Mouse (Mus musculus): ENCODE results near the gene Icam2.
"Not testable (repeated sequence)": the region's sequence is repeated elsewhere in the genome, so short reads cannot be mapped to it uniquely, and the experiment has no call there.

Gene Icam2

DNA sequence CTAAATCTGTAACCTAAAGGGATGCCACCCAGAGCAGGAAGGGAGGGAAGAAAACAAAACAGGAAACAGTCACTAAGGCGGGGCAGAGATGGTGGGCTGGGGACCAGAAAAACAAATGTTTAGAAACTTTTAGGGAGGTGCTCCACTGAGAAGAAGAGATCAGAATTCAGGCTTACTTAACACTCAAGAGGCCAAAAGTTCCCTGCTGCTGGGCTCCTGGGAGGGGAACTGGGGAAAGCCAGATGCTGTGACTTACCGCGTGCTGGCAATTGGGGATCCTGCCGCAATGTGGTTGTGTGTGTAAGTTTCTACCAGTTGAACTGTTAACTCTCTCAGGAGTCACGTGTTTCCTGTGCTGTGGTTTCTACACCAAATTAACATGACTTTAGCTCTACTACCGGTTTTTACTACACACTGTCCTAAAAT, at the start of gene Icam2:
TSS of gene Icam2 (minus strand) at position 285 of the 426 bp plus-strand sequence.
- no peak for DNase-seq (ENCODE audit: low read depth)

DNA sequence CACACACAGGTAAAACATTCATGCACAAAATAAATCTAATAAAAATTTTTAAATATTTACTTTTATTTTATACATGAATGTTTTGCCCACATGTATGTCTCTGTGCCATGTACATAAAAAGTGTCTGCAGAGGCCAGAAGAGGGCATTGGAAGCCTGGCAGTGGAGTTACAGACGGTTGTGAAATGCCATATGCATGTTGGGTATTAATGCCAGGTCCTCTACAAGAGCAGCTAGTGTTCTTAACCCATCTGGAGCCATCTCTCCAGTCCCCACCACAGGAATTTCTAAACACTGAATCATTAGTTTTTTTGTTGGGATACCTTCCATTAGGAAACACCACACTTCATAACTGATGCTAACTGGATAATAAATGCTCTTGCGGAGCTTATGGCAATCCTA, 49.7 kb upstream of the Icam2 start:
- DNase-seq (ENCODE audit: low read depth) = peak; percentile 41

DNA sequence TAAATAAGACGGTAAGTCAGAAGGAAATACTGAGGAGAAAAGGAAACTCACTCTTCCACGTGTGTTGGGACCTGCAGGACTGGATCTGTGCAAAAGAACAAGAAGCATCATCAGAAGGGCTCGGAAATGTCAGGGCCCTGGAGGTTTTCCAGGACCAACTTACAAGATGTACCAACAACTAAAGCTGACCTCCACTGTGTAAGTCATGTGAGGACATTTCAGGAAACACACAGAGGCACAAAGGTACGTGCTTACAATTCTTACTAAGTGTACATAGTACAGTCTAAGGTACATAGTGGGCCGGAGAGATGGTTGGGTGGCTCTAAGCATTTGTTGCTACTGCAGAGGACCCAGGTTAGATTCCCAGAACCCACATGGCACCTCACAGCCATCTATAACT, 49.2 kb upstream of the Icam2 start:
- DNase-seq (ENCODE audit: low read depth) = no peak

DNA sequence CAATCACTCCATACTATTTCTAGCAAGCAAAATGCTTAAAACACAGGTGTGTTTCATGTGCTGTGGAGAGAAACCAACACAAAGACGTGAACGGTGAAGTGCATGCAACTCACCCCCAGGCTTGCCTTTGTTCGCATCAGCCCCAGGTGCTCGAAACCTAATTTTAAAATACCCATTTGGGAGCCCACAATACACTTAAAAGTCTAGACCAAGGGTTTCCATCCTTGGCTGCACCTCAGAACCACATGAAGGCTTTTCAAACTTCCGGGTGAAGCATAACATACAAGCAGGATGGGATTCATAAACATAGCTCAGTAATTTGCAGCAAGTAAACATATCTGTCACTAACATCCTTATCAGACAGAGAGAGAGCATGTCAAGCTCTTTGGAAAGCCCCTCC, 42.5 kb upstream of the Icam2 start:
- no peak for DNase-seq (ENCODE audit: low read depth)

DNA sequence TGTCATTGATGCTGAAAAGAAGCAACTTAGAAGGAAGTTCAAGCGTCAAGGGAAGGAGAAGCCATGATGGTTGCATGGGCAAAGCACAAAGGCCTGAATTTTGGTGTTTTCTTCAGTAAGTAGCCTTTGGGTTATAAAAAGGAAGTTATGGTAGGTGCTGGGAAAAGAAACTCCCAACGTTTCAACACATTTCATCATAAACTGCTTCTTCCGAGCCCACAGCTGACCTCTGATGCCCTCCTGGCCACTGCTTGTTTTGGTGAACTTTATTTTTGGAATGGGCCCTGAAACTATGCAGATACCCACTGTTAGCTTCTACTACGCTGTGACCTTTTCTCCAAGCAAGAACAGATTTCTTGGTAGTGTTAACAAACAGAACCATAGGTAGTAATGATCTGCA, 41.8 kb upstream of the Icam2 start:
- DNase-seq (ENCODE audit: low read depth) = no peak

DNA sequence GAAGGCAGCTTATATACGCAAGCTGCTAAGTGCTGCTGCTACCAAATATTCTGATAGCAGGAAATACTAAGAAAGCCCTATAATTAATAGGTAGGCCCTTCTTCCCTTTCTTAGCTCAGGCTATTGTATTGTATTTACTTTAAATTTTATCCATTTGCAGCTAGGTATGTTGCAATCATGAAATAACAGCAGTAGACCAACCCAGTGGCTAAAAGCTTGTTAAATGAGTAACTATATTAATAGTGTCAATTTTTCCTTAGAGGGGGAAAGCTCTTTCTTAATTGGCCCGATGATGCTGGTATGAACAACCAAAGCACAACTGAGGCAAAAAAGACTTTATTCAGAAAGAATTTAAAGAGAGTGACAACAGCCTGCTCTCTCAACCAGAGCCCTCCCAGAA, 40.7 kb upstream of the Icam2 start:
- no peak for DNase-seq (ENCODE audit: low read depth)

DNA sequence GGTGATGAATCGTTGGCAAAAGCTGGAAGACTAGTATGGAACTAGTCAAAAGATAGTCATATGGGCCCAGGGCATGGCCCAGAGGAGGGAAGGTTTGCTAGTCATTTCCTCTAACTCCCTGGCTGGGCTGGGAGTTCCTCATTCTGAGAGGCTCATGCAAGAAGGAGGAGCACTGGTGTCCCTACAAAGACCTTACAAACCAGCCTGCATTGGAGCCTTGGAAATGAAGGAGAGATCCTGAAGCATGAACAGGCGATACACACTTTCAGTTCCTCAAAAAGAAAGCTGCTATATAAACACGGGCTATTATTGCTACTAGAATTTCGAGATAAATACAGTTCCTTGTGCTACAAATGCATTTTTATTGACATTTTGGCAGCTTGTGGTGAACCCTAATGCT, 40.2 kb upstream of the Icam2 start:
- DNase-seq (ENCODE audit: low read depth) = no peak

DNA sequence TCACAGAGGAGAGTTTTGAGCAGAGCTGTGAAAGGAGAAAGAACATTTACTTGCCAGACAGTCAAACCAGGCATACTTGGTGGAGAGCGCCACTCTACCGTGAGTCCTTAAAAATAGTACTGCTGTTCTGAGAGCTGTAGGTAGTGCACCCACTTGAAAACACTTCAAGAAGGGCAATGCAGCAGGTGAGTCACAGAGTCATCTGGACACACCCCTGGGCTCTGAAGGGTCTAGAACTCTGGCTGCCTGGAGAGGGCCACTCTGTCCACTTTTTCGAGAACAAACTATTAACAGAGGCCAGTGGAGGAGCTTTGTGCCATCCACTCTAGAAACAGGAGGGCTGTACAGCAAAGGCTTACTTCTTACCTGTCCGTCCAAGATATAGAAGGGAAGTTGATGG, 38.6 kb upstream of the Icam2 start:
- no peak for DNase-seq (ENCODE audit: low read depth)

DNA sequence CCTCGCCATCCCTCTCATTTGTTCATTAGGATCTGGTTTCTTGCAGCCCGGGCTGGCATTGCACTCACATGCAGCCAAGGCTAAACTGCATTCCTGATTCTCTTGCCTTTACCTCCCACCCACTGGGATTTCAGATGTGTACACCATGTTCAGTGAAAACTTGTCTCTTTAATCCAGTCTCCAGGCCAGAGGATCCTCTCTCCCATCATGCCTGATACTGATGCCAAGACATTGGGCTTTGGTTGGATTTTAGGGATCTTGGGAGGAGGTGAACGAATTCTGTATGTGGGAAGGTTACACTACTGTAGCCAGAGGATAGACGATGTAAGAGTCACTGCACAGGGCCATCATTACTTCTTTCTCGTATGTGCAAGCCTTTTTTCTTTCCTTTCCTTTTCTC, 37.3 kb upstream of the Icam2 start:
- DNase-seq (ENCODE audit: low read depth) = no peak

DNA sequence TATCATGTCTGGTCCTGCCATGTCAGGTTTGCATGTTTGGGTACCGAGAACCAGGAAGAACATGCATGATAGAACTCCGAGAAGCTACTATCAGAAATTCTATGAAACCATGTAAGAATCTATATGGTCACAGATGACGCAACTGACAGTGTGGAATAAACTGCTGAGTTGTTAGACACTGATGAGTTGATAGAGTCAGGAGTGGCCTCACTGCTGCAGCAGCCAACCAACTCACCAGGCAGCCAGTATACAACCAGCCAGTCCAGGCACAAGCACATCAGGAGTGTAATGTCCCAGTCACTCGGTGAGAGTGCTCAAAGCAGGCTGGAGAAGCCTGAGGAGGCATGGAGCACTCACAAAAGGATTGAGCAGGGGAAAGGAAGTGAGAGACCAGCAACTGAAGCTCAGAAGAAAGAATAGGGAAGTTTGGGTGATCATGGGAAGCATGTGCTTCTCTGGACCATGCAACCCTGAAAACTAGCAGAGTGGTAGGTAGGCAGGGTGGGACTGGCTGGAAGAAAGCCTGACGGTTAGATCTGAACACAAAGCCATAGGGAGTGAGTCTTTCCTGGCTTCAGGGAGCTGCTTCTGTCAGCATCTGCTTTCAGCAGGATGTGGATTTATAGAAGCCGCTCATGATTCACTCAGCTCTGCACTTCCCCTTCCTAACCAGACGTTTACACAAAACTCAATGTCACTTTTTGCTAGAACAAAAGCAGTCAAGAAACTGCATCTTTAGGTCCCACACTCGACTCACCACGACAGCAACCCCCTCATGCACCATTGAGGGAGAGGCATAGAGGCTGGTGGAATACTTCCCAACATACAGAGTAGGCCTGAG, 31.6 kb upstream of the Icam2 start:
- no peak for DNase-seq (ENCODE audit: low read depth)

DNA sequence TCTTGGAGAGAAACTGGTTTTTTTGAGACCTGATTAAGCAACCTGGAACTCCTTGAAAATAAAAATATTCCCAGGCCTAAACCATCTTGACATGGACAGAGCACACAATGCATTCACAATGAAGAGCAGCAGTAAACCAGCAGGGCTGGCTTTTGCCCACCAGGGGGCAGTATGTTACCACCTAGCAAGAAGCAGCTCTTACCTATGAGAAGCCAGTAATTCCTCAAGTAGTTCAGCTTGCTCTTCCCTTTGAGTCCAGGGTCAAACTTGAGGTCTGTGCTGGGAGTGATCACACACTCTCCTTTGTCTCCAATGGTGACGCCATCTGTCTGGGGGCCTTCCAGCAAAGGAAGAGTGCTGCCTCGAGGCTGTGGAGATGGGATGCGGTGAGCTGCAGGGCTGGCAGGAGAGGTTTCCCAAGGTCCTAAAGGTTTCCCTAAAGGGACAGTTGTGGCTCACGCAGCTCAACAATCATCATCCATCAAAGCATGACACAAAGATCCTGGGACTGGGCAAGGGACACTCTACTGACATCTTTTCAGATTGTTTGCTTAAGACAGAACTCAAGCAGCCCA, 30.8 kb upstream of the Icam2 start:
- DNase-seq (ENCODE audit: low read depth) = peak; percentile 63

DNA sequence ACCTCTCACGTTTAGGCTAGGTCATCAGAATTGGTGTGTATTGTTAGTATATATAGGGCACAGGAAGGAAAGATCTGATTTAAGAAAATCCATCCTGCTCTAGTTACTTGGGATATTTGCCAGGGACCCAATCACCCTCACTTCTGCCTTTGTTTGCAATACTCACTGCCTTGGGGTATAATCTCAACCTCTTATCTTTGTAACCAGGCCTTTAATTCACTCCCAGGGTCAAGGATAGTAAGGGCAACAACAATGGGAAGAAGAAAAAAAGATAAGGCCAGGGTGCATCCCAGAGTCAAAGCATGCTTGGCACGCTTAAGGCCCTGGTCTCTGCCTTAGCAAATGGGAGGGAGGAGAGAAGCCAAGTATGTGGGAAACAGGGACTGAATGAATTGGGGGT, 30.0 kb upstream of the Icam2 start:
- DNase-seq (ENCODE audit: low read depth) = no peak

DNA sequence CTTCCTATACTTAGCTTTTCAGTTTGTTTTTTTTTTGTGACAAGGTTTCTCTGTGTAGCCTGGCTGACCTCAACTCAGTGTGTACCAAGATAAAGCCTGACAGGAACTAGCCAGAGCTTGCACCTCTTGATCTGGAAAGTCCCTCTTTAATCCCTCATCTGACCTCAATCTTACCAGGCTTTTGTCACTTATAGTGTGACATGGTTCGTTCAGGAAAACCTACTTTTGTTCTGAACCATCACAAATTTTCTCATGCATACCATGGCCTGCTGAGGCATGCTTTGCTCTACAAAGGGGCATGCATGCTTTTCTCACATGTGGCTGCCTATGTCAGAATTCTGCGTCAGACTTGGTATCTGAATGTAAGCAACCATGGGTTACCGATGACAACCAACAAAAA, 28.5 kb upstream of the Icam2 start:
- DNase-seq (ENCODE audit: low read depth) = no peak

DNA sequence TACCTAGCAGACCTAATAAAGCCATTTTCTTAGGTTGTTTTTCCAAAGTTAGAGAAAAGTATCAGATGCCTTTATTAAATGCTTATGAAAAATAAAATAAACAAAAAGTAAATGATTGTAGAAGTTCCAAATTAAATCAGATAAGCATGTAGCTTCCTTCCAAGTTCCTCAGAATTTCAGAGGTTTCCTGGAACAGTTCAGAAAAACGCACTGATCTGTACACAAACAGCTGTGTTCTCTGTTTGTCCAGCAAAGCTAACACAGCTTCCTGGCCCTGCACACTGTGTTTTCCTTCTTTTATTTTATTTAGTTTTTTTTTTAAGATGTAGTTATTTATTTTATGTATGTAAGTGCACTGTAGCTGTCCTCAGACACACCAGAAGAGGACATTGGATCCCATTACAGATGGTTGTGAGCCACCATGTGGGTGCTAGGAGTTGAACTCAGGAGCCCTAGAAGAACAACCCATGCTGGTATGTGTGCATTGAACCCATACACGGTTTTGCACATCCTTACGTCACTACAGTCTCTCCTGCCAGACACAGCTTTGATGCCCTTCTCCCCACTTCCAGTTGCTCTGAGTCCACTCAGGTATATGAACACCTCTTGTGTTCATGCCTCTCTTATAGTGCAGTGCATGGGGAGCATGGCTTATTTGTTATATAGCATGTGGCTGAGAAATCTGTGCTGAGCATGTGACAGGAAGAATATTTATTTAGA, 24.9 kb upstream of the Icam2 start:
- no peak for DNase-seq (ENCODE audit: low read depth)

DNA sequence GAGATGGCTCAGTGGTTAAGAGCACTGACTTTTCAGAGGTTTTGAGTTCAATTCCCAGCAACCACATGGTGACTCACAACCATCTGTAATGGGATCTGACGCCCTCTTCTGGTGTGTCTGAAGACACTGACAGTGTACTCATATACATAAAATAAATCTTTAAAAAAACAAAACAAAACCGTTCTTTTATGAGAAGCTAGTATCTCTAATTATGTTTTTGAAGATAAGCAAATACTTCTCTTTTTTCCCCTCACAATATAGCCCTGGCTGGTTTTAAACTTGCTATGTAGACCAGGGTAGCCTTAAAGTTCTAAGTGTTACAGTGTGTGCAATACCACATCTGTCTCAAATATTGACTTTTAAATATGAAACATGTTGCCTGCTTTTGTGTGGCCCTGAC, 23.3 kb upstream of the Icam2 start:
- DNase-seq (ENCODE audit: low read depth) = no peak

DNA sequence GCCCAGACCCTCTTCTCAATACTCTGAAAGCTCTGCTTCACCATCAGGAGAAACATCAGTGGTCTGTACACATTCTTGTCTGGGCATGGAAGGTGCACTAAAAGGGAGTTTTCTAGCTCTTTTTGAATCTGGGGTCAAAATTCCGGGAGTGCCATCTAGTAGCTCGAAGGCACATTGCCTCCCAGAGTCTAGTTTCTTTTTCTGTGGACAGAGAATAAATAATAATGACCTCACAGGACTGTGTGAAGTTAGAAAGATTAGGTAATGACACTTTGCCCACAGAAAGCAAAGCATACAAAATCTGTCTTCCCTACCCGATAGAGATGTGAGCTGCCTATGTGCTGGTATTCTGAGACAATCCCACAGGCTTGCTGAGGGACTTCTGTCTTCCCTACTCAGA, 22.6 kb upstream of the Icam2 start:
- no peak for DNase-seq (ENCODE audit: low read depth)

DNA sequence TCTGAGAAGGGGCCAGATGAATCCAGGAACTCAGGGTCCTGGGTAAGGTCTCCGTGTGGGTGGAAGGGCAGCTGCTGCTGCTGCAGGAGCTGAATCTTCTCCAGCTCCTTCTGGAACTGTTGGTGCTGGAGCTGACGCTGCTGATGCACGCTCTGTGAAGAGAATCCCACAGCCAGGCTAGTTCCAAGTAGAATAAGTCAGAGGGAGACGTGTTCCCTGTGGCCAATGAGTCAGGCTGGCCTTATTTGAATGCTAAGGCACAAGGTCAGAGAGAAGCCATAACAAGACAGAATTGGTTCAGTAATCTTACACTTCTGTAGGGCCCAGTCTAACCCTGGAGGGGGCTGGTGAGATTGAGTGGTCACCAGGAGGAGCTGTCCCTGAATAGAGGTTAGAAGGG, 22.1 kb upstream of the Icam2 start:
- DNase-seq (ENCODE audit: low read depth) = peak; percentile 46

DNA sequence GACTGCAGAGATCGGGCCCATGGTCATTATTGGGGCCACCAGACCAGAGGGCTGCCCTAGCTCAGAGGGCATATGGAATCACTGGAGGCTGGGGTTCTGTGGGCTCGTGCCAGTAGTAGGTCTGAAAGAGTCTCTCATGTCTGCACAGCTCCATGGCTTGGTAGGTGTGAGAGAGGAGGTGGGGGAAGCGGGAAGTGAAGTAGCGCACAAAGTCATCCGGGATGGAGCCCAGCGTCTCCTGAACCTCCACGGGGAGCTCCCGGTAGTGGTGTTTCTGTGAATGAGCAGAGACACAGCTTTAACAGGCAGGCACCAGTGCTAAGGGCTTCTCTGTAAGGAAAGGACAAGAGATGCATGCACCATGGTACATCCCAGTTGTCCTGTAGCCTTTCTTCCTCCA, 10.6 kb upstream of the Icam2 start:
- no peak for DNase-seq (ENCODE audit: low read depth)

DNA sequence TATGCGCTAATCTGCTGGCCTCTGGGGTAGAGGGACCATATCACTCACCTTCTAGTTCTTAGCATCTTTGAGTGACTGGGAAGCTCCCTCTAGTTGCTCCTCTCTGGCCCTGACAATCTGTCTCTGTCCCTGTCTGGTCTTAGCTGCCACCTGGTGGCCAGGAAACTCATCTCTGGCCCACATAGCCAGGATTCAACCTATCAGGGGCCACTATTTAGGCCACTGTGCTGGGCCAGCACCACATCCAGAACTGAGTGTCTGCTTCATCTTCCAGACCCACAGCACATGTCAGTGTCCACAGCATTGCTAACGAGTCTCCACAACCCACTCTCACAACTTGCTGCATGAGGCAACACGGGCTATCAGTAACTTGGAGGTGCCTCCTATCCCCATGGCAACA, 9.8 kb upstream of the Icam2 start:
- DNase-seq (ENCODE audit: low read depth) = no peak

DNA sequence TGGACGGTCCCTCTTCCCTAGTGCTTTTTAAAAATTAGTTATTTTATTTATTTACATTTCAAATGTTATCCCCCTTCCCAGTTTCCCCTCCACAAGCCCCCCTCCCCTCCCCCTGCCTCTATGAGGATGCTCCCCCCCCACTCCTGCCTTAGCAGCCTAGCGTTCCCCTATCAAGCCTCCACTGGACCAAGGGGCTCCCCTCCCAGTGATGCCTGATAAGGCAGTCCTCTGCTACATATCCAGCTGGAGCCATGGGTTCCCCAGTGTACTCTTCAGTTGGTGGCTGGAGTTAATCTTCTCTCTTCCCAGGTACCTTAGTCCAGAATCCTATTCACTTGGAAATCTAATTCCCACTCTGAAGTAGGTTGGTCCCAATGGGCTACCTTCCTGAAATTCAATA, 6.2 kb upstream of the Icam2 start:
- DNase-seq (ENCODE audit: low read depth) = not testable (repeated sequence)

DNA sequence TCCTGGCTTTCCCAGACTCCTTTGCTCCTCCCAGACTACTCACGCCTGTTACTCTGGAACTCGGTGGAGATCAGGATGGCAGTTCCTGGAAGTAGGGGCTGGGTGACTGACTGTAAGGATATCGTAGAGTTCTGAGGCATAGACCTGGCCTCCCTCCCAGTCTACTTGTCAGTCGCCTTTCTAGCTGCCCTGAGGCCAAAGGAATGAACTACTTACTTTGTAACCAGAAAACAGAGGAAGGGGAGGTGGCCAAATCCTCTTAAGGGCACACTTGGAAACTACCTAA, 5.4 kb upstream of the Icam2 start:
- peak; percentile 14 for DNase-seq (ENCODE audit: low read depth)

DNA sequence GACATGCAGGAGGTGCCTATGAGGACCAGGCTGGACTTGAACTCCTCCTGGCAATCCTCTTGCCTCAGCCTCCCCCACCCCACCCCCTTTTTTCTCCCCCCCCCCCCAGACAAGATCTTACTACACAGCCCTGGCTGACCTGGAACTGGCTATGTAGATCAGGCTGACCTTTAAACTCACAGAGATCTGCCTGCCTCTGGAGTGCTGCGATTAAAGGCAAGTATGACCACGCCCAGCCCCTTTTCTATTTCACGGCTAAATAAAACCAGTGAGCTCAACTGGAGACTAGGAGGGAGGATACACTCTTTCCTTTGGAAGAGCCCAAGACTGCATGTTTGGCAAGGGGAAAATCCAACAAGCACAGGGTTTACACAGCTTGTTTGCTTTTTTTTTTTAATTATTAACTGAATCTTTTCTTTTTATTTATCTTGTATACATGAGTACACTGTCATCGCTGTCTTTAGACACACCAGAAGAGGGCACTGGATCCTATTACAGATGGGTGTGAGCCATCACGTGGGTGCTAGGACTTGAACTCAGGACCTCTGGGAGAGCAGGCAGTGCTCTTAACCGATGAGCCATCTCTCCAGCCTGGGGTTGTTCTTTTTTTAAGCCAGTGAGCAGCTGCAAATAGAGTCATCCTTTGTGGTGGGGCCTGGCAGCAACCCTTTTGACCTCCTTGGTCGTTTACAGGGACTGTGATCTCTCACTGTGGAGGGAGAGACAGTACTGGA, 4.9 kb upstream of the Icam2 start:
- no peak for DNase-seq (ENCODE audit: low read depth)
